Mouse (Mus musculus) stomach, embryonic 14.5 days (tissue): ENCODE measurements around the gene Tubb5. TPM values are rescaled to one million over a fixed set of nuclear protein-coding genes. Genes with fewer than 3 reads are reported as not detected.
"Not testable (repeated sequence)": the region's sequence is repeated elsewhere in the genome, so short reads cannot be mapped to it uniquely, and the experiment has no call there.

ENCODE experiments used
- ATAC-seq: fragments of 200-750 bp; cut with Nextera tagmentation; 2 replicates; pipeline ENCODE4 v1.8.0; 2017; ENCODE audit warnings: low read depth, moderate TSS enrichment; ENCODE audit not compliant: insufficient number of reproducible peaks, insufficient read depth, low FRiP score
- H3K27ac ChIP-seq: fragments of 300-500 bp; sonication (generic); 2 replicates; pipeline ENCODE4 v1.5.1; 2014; ENCODE audit warnings: mild to moderate bottlenecking, low read length, moderate library complexity, mixed read lengths
- H3K27me3 ChIP-seq: fragments of 300-500 bp; sonication (generic); 2 replicates; pipeline ENCODE4 v1.6.1; 2014; ENCODE audit warnings: low read length, control low read depth, mixed read lengths; ENCODE audit not compliant: control insufficient read depth, insufficient read depth
- H3K36me3 ChIP-seq: fragments of 300-500 bp; sonication (generic); 2 replicates; pipeline ENCODE4 v1.6.1; 2014; ENCODE audit warnings: mild to moderate bottlenecking, control low read depth, low read length, moderate library complexity, mixed read lengths; ENCODE audit not compliant: control insufficient read depth, insufficient read depth
- H3K4me1 ChIP-seq: fragments of 300-500 bp; sonication (generic); 2 replicates; pipeline ENCODE4 v1.6.1; 2014; ENCODE audit warnings: low read length, control low read depth, mixed read lengths; ENCODE audit not compliant: control insufficient read depth, insufficient read depth
- H3K4me2 ChIP-seq: fragments of 300-500 bp; sonication (generic); replicated peaks from 2 replicates; pipeline ENCODE4 v1.6.1; 2014; ENCODE audit warnings: low read depth, low read length, control low read depth
- H3K4me3 ChIP-seq: fragments of 300-500 bp; sonication (generic); 2 replicates; pipeline ENCODE4 v1.5.1; 2014; ENCODE audit warnings: low read depth, low read length, control low read depth
- H3K9ac ChIP-seq: fragments of 300-500 bp; sonication (generic); replicated peaks from 2 replicates; pipeline ENCODE4 v1.6.1; 2014; ENCODE audit warnings: low read depth, mild to moderate bottlenecking, control low read depth, low read length, moderate library complexity, mixed read lengths
- H3K9me3 ChIP-seq: fragments of 300-500 bp; sonication (generic); 2 replicates; pipeline ENCODE4 v1.6.1; 2016; ENCODE audit warnings: low read depth, low read length, control low read depth; ENCODE audit not compliant: control insufficient read depth
- WGBS: fragments of 180-500 bp; shearing (Covaris S2); extraction: QIAGEN DNeasy Blood & Tissue Kit; methylation state at CpG from one replicate; pipeline ENCODE4 v1.1.7; 2014; 5-methylcytosine and 5-hydroxymethylcytosine counted together
- polyA plus RNA-seq: library from polyadenylated mRNA; unstranded; fragments of >200 nt; fragmentation: Nextera tagmentation; extraction: Ambion mirVana; gene quantifications from 2 replicates; pipeline ENCODE4 v1.2.1, GENCODE M21; 2014

The Tubb5 gene
- polyA plus RNA-seq, 1 experiment from 2014 or later, result 983 TPM

DNA sequence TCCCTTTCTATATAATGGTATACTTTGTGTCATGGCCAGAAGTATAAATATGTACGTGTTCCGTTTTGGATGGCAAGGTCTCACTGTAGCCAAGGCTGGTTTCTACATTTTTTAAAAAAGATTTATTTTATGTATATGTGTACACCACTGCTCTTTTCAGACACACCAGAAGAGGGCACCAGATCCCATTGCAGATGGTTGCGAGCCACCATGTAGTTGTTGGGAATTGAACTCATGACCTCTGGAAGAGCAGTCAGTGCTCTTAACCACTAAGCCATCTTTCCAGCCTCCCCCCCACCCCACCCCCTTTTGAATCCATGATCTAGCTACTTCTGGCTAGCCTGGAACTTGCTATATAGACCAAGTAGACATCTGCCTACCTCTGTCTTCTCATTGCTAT lies 5.4 kb upstream of the Tubb5 start:
- 84% methylated on average over 3 of the region's 3 CpGs for WGBS

DNA sequence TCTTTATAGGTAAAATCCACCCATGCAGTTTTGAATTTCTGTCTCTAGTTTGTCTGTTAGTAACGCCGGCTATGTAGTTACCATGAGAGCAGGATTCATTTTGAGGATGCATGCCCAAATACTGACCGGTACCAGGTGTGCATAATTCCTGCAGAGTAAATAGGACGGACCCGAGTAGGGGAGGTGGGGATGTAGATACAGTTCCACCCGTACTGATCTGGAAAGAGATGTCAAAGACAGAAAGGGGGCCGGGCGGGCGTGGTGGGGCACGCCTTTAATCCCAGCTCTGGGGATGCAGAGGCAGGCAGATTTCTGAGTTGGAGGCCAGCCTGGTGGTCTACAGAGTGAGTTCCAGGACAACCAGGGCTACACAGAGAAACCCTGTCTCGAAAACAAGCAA lies 3.9 kb upstream of the Tubb5 start:
- WGBS, result 16% methylated on average over 11 of the region's 11 CpGs
- peak overlapping the region; percentile 57 for H3K4me3 ChIP-seq

More for the DNA sequence above, 5.4 kb upstream of the Tubb5 start:
- no peaks in the 10 kb centered on the region for H3K9me3 ChIP-seq
- H3K4me1 ChIP-seq, result peaks cover 11% of the 10 kb centered on the region; the same call in 1 of the 2 replicates
- H3K4me2 ChIP-seq, result no peak overlapping the region
- no peak overlapping the region for H3K4me3 ChIP-seq
- H3K9ac ChIP-seq, result no peak overlapping the region
- no peaks in the 10 kb centered on the region for H3K27me3 ChIP-seq
- H3K27ac ChIP-seq, result no peak overlapping the region
- ATAC-seq, result no peak
- H3K36me3 ChIP-seq, result peaks cover 33% of the 10 kb centered on the region

DNA sequence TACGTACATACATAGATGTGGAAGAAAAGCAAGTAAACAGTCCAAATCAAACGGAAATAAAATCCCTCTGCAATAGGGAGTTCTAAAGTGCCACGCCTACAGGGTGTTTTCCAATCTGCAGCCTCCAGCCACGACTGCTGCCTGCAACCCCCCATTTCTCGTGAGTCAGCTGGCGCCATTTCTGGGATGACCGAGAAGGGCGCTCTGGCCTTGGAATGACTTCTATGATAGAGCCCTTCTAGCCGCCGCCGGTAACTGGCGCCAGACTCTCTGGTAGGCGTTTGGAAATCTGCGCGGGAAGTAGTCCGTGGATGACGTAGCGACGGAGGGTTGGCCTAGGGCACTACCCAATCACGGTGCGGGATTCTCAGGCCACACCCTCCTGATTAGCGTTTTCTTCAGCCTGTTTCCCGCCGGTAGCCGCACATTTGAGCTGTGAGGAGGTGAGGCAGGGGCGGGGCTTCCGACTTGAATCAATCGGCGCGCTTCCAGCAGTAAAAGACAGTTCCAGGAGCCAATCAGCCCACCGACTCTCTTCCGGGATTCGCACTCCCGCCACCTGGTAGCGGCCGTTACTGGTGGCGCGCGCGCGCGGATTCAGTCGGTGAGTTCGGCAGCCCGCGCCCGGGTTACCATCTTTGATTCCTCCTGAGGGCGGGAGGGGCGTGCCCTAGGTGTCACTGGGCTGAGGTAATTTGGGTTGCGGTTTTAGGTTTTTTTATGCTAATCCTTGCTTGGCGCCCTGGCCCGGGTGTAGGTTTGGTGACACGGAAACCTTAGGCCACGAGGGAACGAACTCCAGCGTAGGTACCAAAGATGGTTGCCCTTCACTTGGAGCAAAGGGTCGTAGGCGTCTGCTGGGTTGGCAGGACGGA lies 3.2 kb upstream of the Tubb5 start, which contains the start of gene Mdc1:
Gene Mdc1 (plus strand): TSS at position 440 of the 875 bp plus-strand sequence.
- Histone ChIP-seq H3K36me3 (peaks cover 21% of the 10 kb centered on the region), H3K27ac (peak within 1 kb of the TSS; percentile 86), H3K4me1 (peaks cover 11% of the 10 kb centered on the region; the same call in 1 of the 2 replicates), H3K4me3 (peak within 1 kb of the TSS; percentile 57), H3K27me3 (no peaks in the 10 kb centered on the region), H3K9me3 (no peaks in the 10 kb centered on the region), H3K4me2 (peak within 1 kb of the TSS; percentile 58), H3K9ac (peak within 1 kb of the TSS; percentile 23)
- under 1% methylated on average over 59 of the region's 59 CpGs for WGBS
- peak; percentile 91 for ATAC-seq

More for the DNA sequence above, 3.9 kb upstream of the Tubb5 start:
- Histone ChIP-seq H3K27me3 (no peaks in the 10 kb centered on the region), H3K9me3 (no peaks in the 10 kb centered on the region), H3K4me2 (peak overlapping the region; percentile 58), H3K36me3 (peaks cover 18% of the 10 kb centered on the region), H3K9ac (peak overlapping the region; percentile 23), H3K4me1 (peaks cover 11% of the 10 kb centered on the region; the same call in 1 of the 2 replicates), H3K27ac (peak overlapping the region; percentile 86)
- ATAC-seq, result no peak

DNA sequence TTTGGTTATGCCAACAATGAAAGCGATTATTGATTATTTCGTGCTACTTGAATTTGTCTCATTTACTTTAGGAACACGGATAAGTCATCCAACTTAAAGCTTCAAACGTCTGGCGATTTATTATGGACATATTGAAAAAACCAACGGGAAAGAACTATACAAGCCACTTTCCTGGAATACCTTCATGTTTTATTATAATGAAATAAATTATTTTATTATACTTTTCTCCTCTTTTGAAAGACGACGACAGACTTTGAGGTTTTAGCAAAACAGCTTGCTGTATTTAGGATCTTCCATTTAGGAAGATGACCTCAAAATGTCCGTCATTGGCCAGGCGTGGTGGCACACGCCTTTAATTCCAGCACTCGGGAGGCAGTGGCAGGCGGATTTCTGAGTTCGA lies 2.5 kb upstream of the Tubb5 start:
- H3K9ac ChIP-seq, result no peak overlapping the region
- peak overlapping the region; percentile 36 for H3K4me2 ChIP-seq
- ATAC-seq, result no peak
- peak overlapping the region; percentile 7; the same call in 1 of the 2 replicates for H3K27ac ChIP-seq
- H3K36me3 ChIP-seq, result peaks cover 21% of the 10 kb centered on the region
- H3K27me3 ChIP-seq, result no peaks in the 10 kb centered on the region
- 53% methylated on average over 14 of the region's 14 CpGs for WGBS
- H3K4me3 ChIP-seq, result peak overlapping the region; percentile 24
- peaks cover 15% of the 10 kb centered on the region for H3K4me1 ChIP-seq
- H3K9me3 ChIP-seq, result no peaks in the 10 kb centered on the region

GRCm38 (mm10) chr17:35839002-35839401 lies 896 bp upstream of the Tubb5 start:
- WGBS, result 47% methylated on average over 3 of the region's 3 CpGs
- H3K27me3 ChIP-seq, H3K9me3 ChIP-seq, ATAC-seq: not testable (repeated sequence)
- H3K4me3 ChIP-seq, result peak overlapping the region; percentile 77
- peak overlapping the region; percentile 73 for H3K4me2 ChIP-seq
- H3K27ac ChIP-seq, result peak overlapping the region; percentile 98
- peaks cover 28% of the 10 kb centered on the region for H3K4me1 ChIP-seq
- peaks cover 28% of the 10 kb centered on the region for H3K36me3 ChIP-seq
- H3K9ac ChIP-seq, result 0 out of 2 replicates have a peak overlapping the region, but pooled peaks have one; percentile 2

DNA sequence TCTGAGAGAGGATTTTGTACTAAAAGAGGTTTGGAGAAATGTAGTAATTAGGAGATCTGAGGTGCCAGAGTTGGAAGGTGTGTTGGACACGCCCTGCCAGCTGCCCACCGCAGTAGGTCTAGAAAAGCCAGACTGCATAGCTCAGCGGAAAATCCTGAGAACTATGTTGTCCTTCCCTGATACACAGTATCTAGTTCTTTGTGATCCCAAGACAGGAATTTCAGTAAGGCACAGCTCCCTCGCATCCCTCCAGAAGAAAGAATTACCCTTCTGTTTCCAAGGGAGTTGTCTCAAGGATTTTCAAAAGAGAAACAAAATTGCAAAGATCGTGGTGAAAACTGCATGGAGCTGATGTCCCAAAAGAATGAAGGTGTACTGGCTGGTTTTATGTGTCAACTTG lies 464 bp upstream of the Tubb5 start:
- under 1% methylated on average over 5 of the region's 5 CpGs for WGBS
- ATAC-seq, result no peak
- peak overlapping the region; percentile 77 for H3K4me3 ChIP-seq

DNA sequence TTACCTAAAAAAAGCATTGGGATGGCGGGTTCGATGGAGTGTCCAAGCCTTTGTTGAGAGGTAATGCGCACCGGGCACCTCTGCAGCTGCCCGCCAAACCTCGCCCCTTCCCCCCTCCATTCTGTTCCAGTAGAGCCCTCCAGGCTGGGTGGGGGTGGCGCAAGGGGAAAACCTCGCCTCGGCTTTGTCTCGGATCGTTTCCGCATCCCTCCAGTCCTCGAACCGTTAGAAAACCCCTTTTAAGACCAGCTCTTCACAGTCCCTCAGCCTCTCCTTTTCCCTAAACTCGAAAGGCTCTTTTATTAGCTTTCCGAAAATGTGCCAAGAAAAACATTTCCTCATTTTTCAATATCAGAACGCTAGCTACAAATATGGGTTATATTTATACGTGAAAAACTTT lies 619 bp downstream of the Tubb5 start:
- Histone ChIP-seq H3K4me3 (peak overlapping the region; percentile 77), H3K4me1 (peaks cover 25% of the 10 kb centered on the region), H3K4me2 (peak overlapping the region; percentile 98), H3K27me3 (no peaks in the 10 kb centered on the region), H3K9ac (peak overlapping the region; percentile 92), H3K36me3 (peaks cover 43% of the 10 kb centered on the region), H3K9me3 (no peaks in the 10 kb centered on the region), H3K27ac (peak overlapping the region; percentile 98)
- no peak for ATAC-seq
- under 1% methylated on average over 18 of the region's 18 CpGs for WGBS

More for the DNA sequence above, 464 bp upstream of the Tubb5 start:
- H3K4me2 ChIP-seq, result peak overlapping the region; percentile 73
- H3K27ac ChIP-seq, result peak overlapping the region; percentile 98
- peaks cover 31% of the 10 kb centered on the region for H3K4me1 ChIP-seq
- H3K9ac ChIP-seq, result peak overlapping the region; percentile 45
- H3K9me3 ChIP-seq, result no peaks in the 10 kb centered on the region
- peaks cover 32% of the 10 kb centered on the region for H3K36me3 ChIP-seq
- no peaks in the 10 kb centered on the region for H3K27me3 ChIP-seq

DNA sequence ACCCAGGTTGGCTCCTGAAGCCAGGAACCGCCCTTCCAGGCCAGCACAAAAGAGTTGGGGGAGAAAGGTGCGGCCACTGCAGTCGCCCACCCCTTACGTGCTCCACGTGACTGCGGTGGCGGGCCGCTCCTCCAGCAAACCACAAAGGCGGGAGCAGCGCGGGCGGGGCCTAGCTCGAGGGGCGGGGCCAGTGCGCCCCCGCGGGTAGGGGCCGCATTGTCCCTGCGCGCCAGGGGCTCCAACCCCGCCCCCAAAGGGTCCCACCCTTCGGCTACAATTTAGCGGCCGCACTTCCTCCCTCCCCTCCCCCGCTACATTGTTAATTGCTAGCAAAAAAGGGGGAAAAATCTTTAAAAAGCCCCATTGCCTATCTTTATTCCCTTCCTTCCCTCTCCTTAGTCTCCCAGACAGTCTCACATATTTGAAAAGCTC lies 1.1 kb downstream of the Tubb5 start:
- Histone ChIP-seq H3K9ac (peak overlapping the region; percentile 92), H3K4me1 (peaks cover 25% of the 10 kb centered on the region), H3K27ac (peak overlapping the region; percentile 98), H3K27me3 (no peaks in the 10 kb centered on the region), H3K36me3 (peaks cover 43% of the 10 kb centered on the region), H3K4me2 (peak overlapping the region; percentile 98), H3K9me3 (no peaks in the 10 kb centered on the region), H3K4me3 (peak overlapping the region; percentile 77)
- WGBS, result under 1% methylated on average over 21 of the region's 25 CpGs
- peak; percentile 42 for ATAC-seq
